In genomic region chr8:80880196-80881106, GRCm38 (mm10) we compare ENCODE assay signal across 8 mouse cellular contexts. TPM values are rescaled to one million over a fixed set of nuclear protein-coding genes. Genes with fewer than 3 reads are reported as not detected.
DNase-seq lines count a peak whose midpoint lies in the region; ATAC-seq and TF ChIP-seq lines count a peak whose summit lies in the region.

TSS of gene Gab1 (minus strand) at chr8:80880519.

- WGBS in forebrain, embryonic 10.5 days = under 1% methylated on average over 70 of the region's 70 CpGs
- WGBS in heart, embryonic 12.5 days = under 1% methylated on average over 69 of the region's 70 CpGs
- WGBS in kidney, postnatal 0 days = under 1% methylated on average over 66 of the region's 70 CpGs
- 2% methylated on average over 67 of the region's 70 CpGs for WGBS in liver, adult 2 months
- 2% methylated on average over 42 of the region's 70 CpGs for WGBS in midbrain, postnatal 0 days
- under 1% methylated on average over 70 of the region's 70 CpGs for WGBS in stomach, embryonic 16.5 days

- DNase-seq in B cell, adult 2 months = peak; percentile 51 to 59
- DNase-seq in forebrain, embryonic 10.5 days (ENCODE audit: extremely low spot score, low spot score) = peak; percentile 93
- DNase-seq in kidney, postnatal 0 days (ENCODE audit: low spot score) = peak; percentile 98
- peak; percentile 68 for DNase-seq in liver, adult 2 months (ENCODE audit: extremely low read depth, low read depth, low spot score)
- DNase-seq in midbrain, postnatal 0 days (ENCODE audit: low spot score) = peak; percentile 91

- peak within 1 kb of the TSS; percentile 79 for H3K4me2 ChIP-seq in heart, embryonic 12.5 days
- peak within 1 kb of the TSS; percentile 70 for H3K4me2 ChIP-seq in kidney, postnatal 0 days (ENCODE audit: low read length)
- peak within 1 kb of the TSS; percentile 73 for H3K4me2 ChIP-seq in midbrain, postnatal 0 days (ENCODE audit: low read depth, low read length, poor library complexity, severe bottlenecking)
- H3K4me2 ChIP-seq in stomach, embryonic 16.5 days (ENCODE audit: low read depth, low read length) = peak within 1 kb of the TSS; percentile 65

- H3K4me1 ChIP-seq in brown adipose tissue, adult 24 weeks (ENCODE audit: control insufficient read depth, insufficient read depth, insufficient read length, low read length) = peaks cover 3% of the 10 kb centered on the region; the same call in 1 of the 2 replicates
- peaks cover 43% of the 10 kb centered on the region for H3K4me1 ChIP-seq in forebrain, embryonic 10.5 days
- H3K4me1 ChIP-seq in heart, embryonic 12.5 days (replicated peaks) = peaks cover 13% of the 10 kb centered on the region
- peaks cover 9% of the 10 kb centered on the region; the same call in 1 of the 2 replicates for H3K4me1 ChIP-seq in kidney, postnatal 0 days (replicated peaks; ENCODE audit: insufficient read depth, low read length)
- H3K4me1 ChIP-seq in liver, adult 2 months (ENCODE audit: control insufficient read depth, insufficient read depth, low read length) = peaks cover 11% of the 10 kb centered on the region
- no peaks in the 10 kb centered on the region for H3K4me1 ChIP-seq in midbrain, postnatal 0 days (ENCODE audit: insufficient read depth, low read length)
- H3K4me1 ChIP-seq in stomach, embryonic 16.5 days (ENCODE audit: control insufficient read depth, insufficient read depth, low read length) = peaks cover 12% of the 10 kb centered on the region

- TF ChIP-seq CTCF in kidney, postnatal 0 days (IDR thresholded peaks at IDR 0.05; ENCODE audit: low read depth) = peak; percentile 72
- peak; percentile 41; the same call in 1 of the 2 replicates for TF ChIP-seq CTCF in liver, adult 2 months (IDR thresholded peaks at IDR 0.05; ENCODE audit: low read depth, low read length)
- peak; percentile 77 for TF ChIP-seq CTCF in midbrain, postnatal 0 days (IDR thresholded peaks at IDR 0.05)

- H3K9me3 ChIP-seq in forebrain, embryonic 10.5 days = no peaks in the 10 kb centered on the region
- no peaks in the 10 kb centered on the region for H3K9me3 ChIP-seq in heart, embryonic 12.5 days (replicated peaks)
- H3K9me3 ChIP-seq in kidney, postnatal 0 days (replicated peaks; ENCODE audit: low read length) = no peaks in the 10 kb centered on the region
- no peaks in the 10 kb centered on the region for H3K9me3 ChIP-seq in midbrain, postnatal 0 days (ENCODE audit: low read length)
- H3K9me3 ChIP-seq in stomach, embryonic 16.5 days (replicated peaks; ENCODE audit: control insufficient read depth, low read length) = no peaks in the 10 kb centered on the region

- peaks cover 6% of the 10 kb centered on the region; the same call in 1 of the 2 replicates for H3K79me2 ChIP-seq in liver, adult 2 months (ENCODE audit: control insufficient read depth, insufficient read depth, low read length)

- H3K4me3 ChIP-seq in brown adipose tissue, adult 24 weeks (ENCODE audit: insufficient read depth, low read depth, low read length) = peak within 1 kb of the TSS; percentile 99
- H3K4me3 ChIP-seq in forebrain, embryonic 10.5 days = peak within 1 kb of the TSS; percentile 82
- peak within 1 kb of the TSS; percentile 83 for H3K4me3 ChIP-seq in heart, embryonic 12.5 days
- peak within 1 kb of the TSS; percentile 81 for H3K4me3 ChIP-seq in kidney, postnatal 0 days (replicated peaks; ENCODE audit: low read depth, low read length)
- peak within 1 kb of the TSS; percentile 92 for H3K4me3 ChIP-seq in liver, adult 2 months (ENCODE audit: insufficient read depth, low read depth, low read length)
- peak within 1 kb of the TSS; percentile 85 for H3K4me3 ChIP-seq in midbrain, postnatal 0 days (ENCODE audit: low read depth, low read length)
- peak within 1 kb of the TSS; percentile 92 for H3K4me3 ChIP-seq in stomach, embryonic 16.5 days (replicated peaks; ENCODE audit: low read length)

- H3K36me3 ChIP-seq in forebrain, embryonic 10.5 days (replicated peaks) = no peaks in the 10 kb centered on the region
- no peaks in the 10 kb centered on the region for H3K36me3 ChIP-seq in heart, embryonic 12.5 days
- H3K36me3 ChIP-seq in kidney, postnatal 0 days (ENCODE audit: insufficient read depth, low read length) = no peaks in the 10 kb centered on the region
- no peaks in the 10 kb centered on the region for H3K36me3 ChIP-seq in liver, adult 2 months (ENCODE audit: control insufficient read depth, insufficient read depth, low read length)
- H3K36me3 ChIP-seq in midbrain, postnatal 0 days (ENCODE audit: insufficient read depth, low read length) = no peaks in the 10 kb centered on the region
- no peaks in the 10 kb centered on the region for H3K36me3 ChIP-seq in stomach, embryonic 16.5 days (ENCODE audit: control insufficient read depth, insufficient read depth, low read length)

- H3K9ac ChIP-seq in heart, embryonic 12.5 days = peak within 1 kb of the TSS; percentile 90
- H3K9ac ChIP-seq in kidney, postnatal 0 days (ENCODE audit: low read depth, low read length) = peak within 1 kb of the TSS; percentile 94
- peak within 1 kb of the TSS; percentile 92 for H3K9ac ChIP-seq in liver, adult 2 months (ENCODE audit: low read depth, low read length)
- peak within 1 kb of the TSS; percentile 46 for H3K9ac ChIP-seq in midbrain, postnatal 0 days (replicated peaks; ENCODE audit: low read length, poor library complexity, severe bottlenecking)
- peak within 1 kb of the TSS; percentile 89 for H3K9ac ChIP-seq in stomach, embryonic 16.5 days (ENCODE audit: low read length)

- peak within 1 kb of the TSS; percentile 90 for H3K27ac ChIP-seq in brown adipose tissue, adult 24 weeks (replicated peaks; ENCODE audit: low read depth, low read length)
- H3K27ac ChIP-seq in forebrain, embryonic 10.5 days = peak within 1 kb of the TSS; percentile 92
- H3K27ac ChIP-seq in heart, embryonic 12.5 days (ENCODE audit: poor library complexity, severe bottlenecking) = peak within 1 kb of the TSS; percentile 98
- peak within 1 kb of the TSS; percentile 99 for H3K27ac ChIP-seq in kidney, postnatal 0 days
- peak within 1 kb of the TSS; percentile 94 for H3K27ac ChIP-seq in liver, adult 2 months (replicated peaks; ENCODE audit: insufficient read depth, low read depth, low read length)
- H3K27ac ChIP-seq in midbrain, postnatal 0 days (ENCODE audit: low read depth, low read length) = peak within 1 kb of the TSS; percentile 70
- H3K27ac ChIP-seq in stomach, embryonic 16.5 days (ENCODE audit: low read length) = peak within 1 kb of the TSS; percentile 99

- peak; percentile 53; the same call in 1 of the 2 replicates for TF ChIP-seq POLR2A in liver, adult 2 months (IDR thresholded peaks at IDR 0.05; ENCODE audit: extremely low read depth, insufficient read depth, low read length)

- peak; percentile 93 for ATAC-seq in heart, embryonic 12.5 days (ENCODE audit: insufficient number of reproducible peaks, low FRiP score)
- ATAC-seq in kidney, postnatal 0 days (replicated peaks; ENCODE audit: low FRiP score, low read depth) = peak; percentile 96
- peak; percentile 97 for ATAC-seq in midbrain, postnatal 0 days (ENCODE audit: low FRiP score)
- peak; percentile 94 for ATAC-seq in stomach, embryonic 16.5 days (ENCODE audit: insufficient read depth, low FRiP score)

- H3K27me3 ChIP-seq in forebrain, embryonic 10.5 days (ENCODE audit: poor library complexity, severe bottlenecking) = peaks cover 11% of the 10 kb centered on the region
- H3K27me3 ChIP-seq in heart, embryonic 12.5 days (replicated peaks) = no peaks in the 10 kb centered on the region
- H3K27me3 ChIP-seq in kidney, postnatal 0 days (ENCODE audit: insufficient read depth, low read length) = no peaks in the 10 kb centered on the region
- no peaks in the 10 kb centered on the region for H3K27me3 ChIP-seq in liver, adult 2 months (ENCODE audit: control insufficient read depth, insufficient read depth, low read length)
- no peaks in the 10 kb centered on the region for H3K27me3 ChIP-seq in midbrain, postnatal 0 days (ENCODE audit: insufficient read depth, low read length)
- H3K27me3 ChIP-seq in stomach, embryonic 16.5 days (ENCODE audit: control insufficient read depth, insufficient read depth, low read length) = no peaks in the 10 kb centered on the region

RNA-seq across cellular contexts. Expression of gene Gab1, which starts in this region (rescaled TPM):
- 6.1 and 8.2 TPM in 2 replicates for polyA plus RNA-seq in brown adipose tissue, adult 24 weeks (2012; ENCODE audit: insufficient read depth, insufficient read length, missing spikeins)
- 10.1 and 11.4 TPM in 2 replicates for polyA plus RNA-seq in forebrain, embryonic 10.5 days (2016; fragmentation: Nextera tagmentation; extraction: Ambion mirVana)
- 42.5 and 44.8 TPM in 2 replicates for polyA plus RNA-seq in heart, embryonic 12.5 days (2016; fragmentation: Nextera tagmentation; extraction: Ambion mirVana)
- polyA plus RNA-seq in kidney, postnatal 0 days (2015; fragmentation: Nextera tagmentation; extraction: Ambion mirVana) = 14.1 and 14.9 TPM in 2 replicates
- total RNA-seq in liver, adult 2 months (2014; rRNA removed) = 5.1 and 7.9 TPM in 2 replicates
- 5.0 and 5.8 TPM in 2 replicates for polyA plus RNA-seq in liver, adult 2 months (2012; rRNA removed)
- total RNA-seq in midbrain, postnatal 0 days (2014; rRNA removed) = 18.3 and 20.5 TPM in 2 replicates
- polyA plus RNA-seq in midbrain, postnatal 0 days (2015; fragmentation: Nextera tagmentation; extraction: Ambion mirVana) = 8.7 TPM in 2 replicates
- 13.6 and 14.6 TPM in 2 replicates for polyA plus RNA-seq in stomach, embryonic 16.5 days (2015; fragmentation: Nextera tagmentation; extraction: Ambion mirVana)

Comparison
In these comparisons a context has a peak if more than half of its experiments do, and no peak if none do; other contexts are left out.
1. Peak in every context shown above with its lines: DNase-seq, ATAC-seq, H3K4me3 ChIP-seq and H3K27ac ChIP-seq.